Mouse (Mus musculus) left cerebral cortex, adult 2 months (tissue): ENCODE results near the gene Nkx6-1. TPM values are rescaled to one million over a fixed set of nuclear protein-coding genes. Genes with fewer than 3 reads are reported as not detected.

Experiments used
- DNase-seq, 2 experiments: peaks; one replicate each; pipeline ENCODE4 v3.0.0; 2021 to 2022; ENCODE audit warnings: low spot score in 2 of 2, mixed read lengths in 1 of 2; ENCODE audit errors: extremely low spot score in 1 of 2
- H3K27ac ChIP-seq: fragments of 200-600 bp; 2 replicates; pipeline ENCODE4 v1.8.1; 2022
- H3K4me3 ChIP-seq: fragments of 200-600 bp; 2 replicates; pipeline ENCODE4 v1.8.1; 2022
- CTCF ChIP-seq: fragments of 200-600 bp; IDR thresholded peaks from 2 replicates; pipeline ENCODE4 v1.8.1; 2022; ENCODE audit warnings: antibody characterized with exemption, mild to moderate bottlenecking, moderate library complexity
- intact Hi-C: fragments of 180-260 bp; cut with DNase I; formaldehyde crosslinking; loops from one replicate; pipeline ENCODE4 v1.15.1; 2025
- total RNA-seq, 2 experiments: library from RNA; stranded (reverse); gene quantifications; 2 replicates each; pipeline ENCODE4 v1.2.3; 2021

Gene Nkx6-1
- total RNA-seq, 2 experiments from 2014 or later = 0.12 to 0.20 TPM

GRCm38 (mm10) chr5:101667263-101667990 lies 2.6 kb upstream of the Nkx6-1 start:
- intact Hi-C loops = loop anchor here (5.0 kb wide), 2 partner anchors 300 to 845 kb away; partner anchors contain the start of gene Abraxas1
- no peak overlapping the region for H3K27ac ChIP-seq
- no peak for TF ChIP-seq CTCF
- no peak for DNase-seq
- H3K4me3 ChIP-seq = no peak overlapping the region

- Histone ChIP-seq H3K4me3 (no peak overlapping the region), H3K27ac (no peak overlapping the region)
- intact Hi-C loops = loop anchor here (5.0 kb wide), 2 partner anchors 299 to 844 kb away; partner anchors contain the start of gene Abraxas1
- no peak for DNase-seq
- no peak for TF ChIP-seq CTCF
Measured at GRCm38 (mm10) chr5:101666713-101667112, 1.9 kb upstream of the Nkx6-1 start.

- intact Hi-C loops = loop anchor here (5.0 kb wide), 2 partner anchors 299 to 844 kb away; partner anchors contain the start of gene Abraxas1
- no peak overlapping the region for H3K27ac ChIP-seq
- no peak for TF ChIP-seq CTCF
- H3K4me3 ChIP-seq = no peak overlapping the region
- DNase-seq = no peak
Measured at GRCm38 (mm10) chr5:101666091-101666490, 1.3 kb upstream of the Nkx6-1 start.

- intact Hi-C loops = no loop called here
- no peak overlapping the region for H3K27ac ChIP-seq
- no peak overlapping the region; the same call in 1 of the 2 replicates for H3K4me3 ChIP-seq
Measured at GRCm38 (mm10) chr5:101664423-101664921, 324 bp downstream of the Nkx6-1 start.

GRCm38 (mm10) chr5:101663621-101664422 lies 974 bp downstream of the Nkx6-1 start:
- no peak for TF ChIP-seq CTCF
- H3K4me3 ChIP-seq = no peak overlapping the region; the same call in 1 of the 2 replicates
- H3K27ac ChIP-seq = no peak overlapping the region
- intact Hi-C loops = no loop called here
- DNase-seq = no peak

More at GRCm38 (mm10) chr5:101664423-101664921, 324 bp downstream of the Nkx6-1 start:
- DNase-seq = no peak
- TF ChIP-seq CTCF = no peak

GRCm38 (mm10) chr5:101663176-101663575 lies 1.6 kb downstream of the Nkx6-1 start:
- no peak; the same call in 1 of the 2 replicates for TF ChIP-seq CTCF
- no peak overlapping the region for H3K4me3 ChIP-seq
- no peak for DNase-seq
- intact Hi-C loops = no loop called here
- H3K27ac ChIP-seq = no peak overlapping the region

- no peak for TF ChIP-seq CTCF
- H3K4me3 ChIP-seq = no peak overlapping the region
- intact Hi-C loops = no loop called here
- DNase-seq = no peak
- H3K27ac ChIP-seq = no peak overlapping the region
Measured at GRCm38 (mm10) chr5:101662485-101662884, 2.3 kb downstream of the Nkx6-1 start.

GRCm38 (mm10) chr5:101661561-101662211 lies 3.1 kb downstream of the Nkx6-1 start:
- Histone ChIP-seq H3K27ac (no peak overlapping the region), H3K4me3 (no peak overlapping the region)
- intact Hi-C loops = no loop called here
- no peak for DNase-seq
- no peak for TF ChIP-seq CTCF

GRCm38 (mm10) chr5:101660666-101661065 lies 4.1 kb downstream of the Nkx6-1 start:
- TF ChIP-seq CTCF = no peak
- DNase-seq = no peak
- intact Hi-C loops = no loop called here
- no peak overlapping the region for H3K27ac ChIP-seq
- H3K4me3 ChIP-seq = no peak overlapping the region

GRCm38 (mm10) chr5:101659411-101659971 lies 5.3 kb downstream of the Nkx6-1 start:
- intact Hi-C loops = loop anchor here (5.0 kb wide), 1 partner anchor 122 kb away; no protein-coding TSS in a partner anchor
- no peak overlapping the region for H3K4me3 ChIP-seq
- no peak for TF ChIP-seq CTCF
- no peak for DNase-seq
- H3K27ac ChIP-seq = no peak overlapping the region

- no peak overlapping the region for H3K27ac ChIP-seq
- intact Hi-C loops = loop anchor here (5.0 kb wide), 1 partner anchor 122 kb away; no protein-coding TSS in a partner anchor
- TF ChIP-seq CTCF = no peak
- no peak for DNase-seq
- no peak overlapping the region for H3K4me3 ChIP-seq
Measured at GRCm38 (mm10) chr5:101658984-101659290, 5.9 kb downstream of the Nkx6-1 start.
